Mouse (Mus musculus) bone marrow, adult 2 months (tissue): Measurements from ENCODE around the gene Cdc34. TPM values are rescaled to one million over a fixed set of nuclear protein-coding genes. Genes with fewer than 3 reads are reported as not detected.

Source experiments
- H3K27ac ChIP-seq: fragments of 200-500 bp; 2 replicates; pipeline ENCODE4 v1.5.1; 2012; ENCODE audit warnings: low read depth, mild to moderate bottlenecking, control low read depth, inconsistent platforms, low read length; ENCODE audit not compliant: control insufficient read depth, poor library complexity, insufficient read depth
- H3K4me1 ChIP-seq: fragments of 200-500 bp; 2 replicates; pipeline ENCODE4 v1.6.1; 2011; ENCODE audit warnings: low read length; ENCODE audit not compliant: control insufficient read depth, insufficient read depth
- H3K4me3 ChIP-seq: fragments of 200-500 bp; replicated peaks from 2 replicates; pipeline ENCODE3; 2011; ENCODE audit warnings: mild to moderate bottlenecking, low read depth, low read length, control low read depth; ENCODE audit not compliant: control insufficient read depth
- CTCF ChIP-seq: fragments of 200-500 bp; IDR thresholded peaks from 2 replicates; pipeline ENCODE4 v1.5.1; 2011; ENCODE audit warnings: low read length, control low read depth; ENCODE audit not compliant: control insufficient read depth, insufficient read depth
- POLR2A ChIP-seq: fragments of 200-500 bp; IDR thresholded peaks from 2 replicates; pipeline ENCODE4 v1.6.1; 2011; ENCODE audit warnings: low read depth, mild to moderate bottlenecking, control low read depth, low read length, borderline replicate concordance; ENCODE audit not compliant: control insufficient read depth
- whole genome bisulfite sequencing: fragments of 180-500 bp; shearing (Covaris S2); methylation state at CpG from one replicate; pipeline ENCODE4 v1.1.7; 2018; 5-methylcytosine and 5-hydroxymethylcytosine counted together
- polyA plus RNA-seq: library from polyadenylated mRNA; stranded (reverse); fragments of >200 nt; gene quantifications from 2 replicates; pipeline ENCODE4 v1.2.4, GENCODE M21; 2011; ENCODE audit warnings: low replicate concordance; ENCODE audit not compliant: missing spikeins, insufficient read depth, insufficient read length

Cdc34 gene
- polyA plus RNA-seq, 1 experiment: 98.6 TPM

GRCm38 (mm10) chr10:79706406-79707094, 24.6 kb downstream of the Cdc34 start:
- 72% methylated on average over 5 of the region's 5 CpGs for WGBS
- H3K4me3 ChIP-seq: peak overlapping the region; percentile 63
- TF ChIP-seq POLR2A (no peak), CTCF (no peak)
- H3K4me1 ChIP-seq: peaks cover 2% of the 10 kb centered on the region; the same call in 1 of the 2 replicates
- H3K27ac ChIP-seq: peak overlapping the region; percentile 67

- Histone ChIP-seq H3K27ac (no peak overlapping the region; the same call in 1 of the 2 replicates), H3K4me3 (peak overlapping the region; percentile 63), H3K4me1 (peaks cover 2% of the 10 kb centered on the region; the same call in 1 of the 2 replicates)
- WGBS: 97% methylated on average over 1 of the region's 1 CpGs
- no peak for TF ChIP-seq CTCF
- no peak for TF ChIP-seq POLR2A
Measured at GRCm38 (mm10) chr10:79707162-79707561, 25.2 kb downstream of the Cdc34 start.

GRCm38 (mm10) chr10:79707759-79708158, 25.8 kb downstream of the Cdc34 start:
- 77% methylated on average over 4 of the region's 4 CpGs for WGBS
- Histone ChIP-seq H3K4me3 (no peak overlapping the region), H3K4me1 (peaks cover 2% of the 10 kb centered on the region; the same call in 1 of the 2 replicates), H3K27ac (no peak overlapping the region)
- no peak for TF ChIP-seq CTCF
- no peak for TF ChIP-seq POLR2A

- TF ChIP-seq CTCF (no peak), POLR2A (no peak)
- H3K4me1 ChIP-seq: peaks cover 2% of the 10 kb centered on the region; the same call in 1 of the 2 replicates
- WGBS: 94% methylated on average over 21 of the region's 21 CpGs
- no peak overlapping the region for H3K27ac ChIP-seq
- H3K4me3 ChIP-seq: no peak overlapping the region
Measured at GRCm38 (mm10) chr10:79708668-79709067, 26.7 kb downstream of the Cdc34 start.

GRCm38 (mm10) chr10:79709307-79709706, 27.3 kb downstream of the Cdc34 start:
- H3K27ac ChIP-seq: no peak overlapping the region
- H3K4me1 ChIP-seq: peaks cover 2% of the 10 kb centered on the region; the same call in 1 of the 2 replicates
- TF ChIP-seq CTCF (no peak), POLR2A (no peak)
- 68% methylated on average over 7 of the region's 7 CpGs for WGBS
- H3K4me3 ChIP-seq: no peak overlapping the region

- H3K4me3 ChIP-seq: no peak overlapping the region
- TF ChIP-seq POLR2A: no peak
- TF ChIP-seq CTCF: no peak
- H3K4me1 ChIP-seq: no peaks in the 10 kb centered on the region; the same call in 1 of the 2 replicates
- WGBS: 97% methylated on average over 1 of the region's 1 CpGs
- no peak overlapping the region for H3K27ac ChIP-seq
Measured at GRCm38 (mm10) chr10:79712029-79712428, 30.0 kb downstream of the Cdc34 start.

- WGBS: 16% methylated on average over 4 of the region's 6 CpGs
- no peaks in the 10 kb centered on the region for H3K4me1 ChIP-seq
- H3K4me3 ChIP-seq: no peak overlapping the region
- H3K27ac ChIP-seq: peak overlapping the region; percentile 53
- TF ChIP-seq CTCF (peak; percentile 91), POLR2A (no peak)
Measured at GRCm38 (mm10) chr10:79712499-79713126, 30.6 kb downstream of the Cdc34 start.

GRCm38 (mm10) chr10:79713163-79713562, 31.2 kb downstream of the Cdc34 start:
- Histone ChIP-seq H3K4me1 (no peaks in the 10 kb centered on the region), H3K27ac (no peak overlapping the region), H3K4me3 (no peak overlapping the region)
- no peak for TF ChIP-seq POLR2A
- no peak for TF ChIP-seq CTCF
- WGBS: 39% methylated on average over 1 of the region's 1 CpGs

- Histone ChIP-seq H3K27ac (no peak overlapping the region), H3K4me1 (no peaks in the 10 kb centered on the region), H3K4me3 (no peak overlapping the region)
- TF ChIP-seq CTCF (no peak), POLR2A (no peak)
- WGBS: 60% methylated on average over 4 of the region's 4 CpGs
Measured at GRCm38 (mm10) chr10:79714996-79715395, 33.0 kb downstream of the Cdc34 start.
